Mouse (Mus musculus): ENCODE results near the gene Gm20695.

- TF ChIP-seq CTCF (IDR thresholded peaks at IDR 0.05; ENCODE audit: control insufficient read depth, insufficient read depth, low read length) (no peak), POLR2A (IDR thresholded peaks at IDR 0.05; ENCODE audit: borderline replicate concordance, control insufficient read depth, low read depth, low read length) (no peak)
Measured at GRCm38 (mm10) chr16:3852586-3852985, 31.9 kb upstream of the Gm20695 start.
